Mouse (Mus musculus) heart, postnatal 25 days (tissue): ENCODE measurements around the gene Tspan12. TPM values are rescaled to one million over a fixed set of nuclear protein-coding genes. Genes with fewer than 3 reads are reported as not detected.
"Not testable (repeated sequence)": the region's sequence is repeated elsewhere in the genome, so short reads cannot be mapped to it uniquely, and the experiment has no call there.

Source experiments
- DNase-seq: peaks from one replicate; pipeline ENCODE4 v3.0.0; 2022; ENCODE audit warnings: low spot score
- intact Hi-C: fragments of 180-260 bp; cut with DNase I; formaldehyde crosslinking; loops from one replicate; pipeline ENCODE4 v1.15.1; 2025
- total RNA-seq, 2 experiments: library from RNA; stranded (reverse); gene quantifications; 2 replicates each; pipeline ENCODE4 v1.2.3; 2021

Tspan12 gene
- total RNA-seq = 10 to 100 TPM; 79.4 to 85.1 TPM

DNA sequence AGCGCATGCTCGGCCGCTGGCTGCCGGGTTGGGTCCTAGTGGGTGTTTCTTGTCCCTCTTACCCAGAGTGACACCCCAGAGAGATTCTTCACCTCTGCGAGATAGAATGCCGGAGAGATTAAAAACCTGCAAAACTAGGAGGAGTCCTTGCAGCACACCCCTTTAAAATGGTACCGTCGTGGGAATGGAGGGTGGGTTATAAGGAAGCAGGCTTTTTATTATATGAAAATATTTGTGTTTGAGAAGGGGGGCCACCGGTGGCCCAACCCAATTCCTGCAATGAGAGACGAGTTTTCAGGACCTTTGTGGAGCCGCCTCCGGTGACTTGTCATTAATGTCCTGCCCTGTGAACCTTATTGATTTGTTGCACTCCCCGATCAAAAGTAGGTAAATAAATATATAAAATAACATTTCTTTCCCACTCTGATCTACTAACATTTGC is at the start of gene Tspan12:
TSS of gene Tspan12 (minus strand) at position 172 of the 442 bp plus-strand sequence.
- no peak for DNase-seq
- intact Hi-C loops = loop anchor here (1.0 to 5.0 kb wide), 2 partner anchors 35 to 57 kb away; no protein-coding TSS in a partner anchor

DNA sequence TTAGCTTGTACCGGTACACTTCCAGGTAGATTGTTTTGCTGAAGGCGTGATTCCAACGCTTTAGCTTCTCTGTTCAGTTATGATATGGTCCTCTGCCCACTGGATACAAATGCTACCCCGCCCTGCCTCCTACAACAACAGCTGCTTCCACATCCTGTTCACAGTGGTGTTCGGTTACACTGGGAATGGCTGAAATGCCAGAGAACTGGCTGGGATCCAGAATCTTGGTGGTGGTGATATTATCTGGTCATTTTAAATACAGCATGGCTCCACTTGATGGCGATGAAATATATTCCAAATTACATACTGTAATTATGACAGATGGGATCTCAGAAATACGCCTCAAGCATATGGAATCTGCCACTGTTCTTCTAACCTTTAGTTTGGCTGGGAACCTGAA is 42.1 kb upstream of the Tspan12 start:
- intact Hi-C loops = no loop called here
- DNase-seq = peak; percentile 12

DNA sequence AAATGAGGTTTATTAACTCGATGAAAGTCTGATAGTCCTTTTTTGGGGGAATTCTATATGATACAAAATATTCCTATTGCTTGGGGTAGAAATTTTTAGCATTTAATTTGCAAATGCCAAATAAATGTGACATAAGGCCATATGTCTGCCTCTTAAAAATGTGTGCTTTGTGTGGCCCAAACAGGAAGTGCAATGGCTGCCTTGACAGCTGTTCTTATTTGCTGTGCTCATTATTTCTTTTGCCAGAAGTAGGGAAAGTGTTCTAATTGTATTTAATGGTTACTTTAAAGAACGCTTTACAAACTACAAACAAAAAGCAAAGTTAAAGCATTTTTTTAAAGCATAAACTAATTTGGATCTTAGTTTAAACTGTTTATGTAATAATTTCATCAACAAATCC is 36.8 kb upstream of the Tspan12 start:
- no peak for DNase-seq
- intact Hi-C loops = no loop called here

DNA sequence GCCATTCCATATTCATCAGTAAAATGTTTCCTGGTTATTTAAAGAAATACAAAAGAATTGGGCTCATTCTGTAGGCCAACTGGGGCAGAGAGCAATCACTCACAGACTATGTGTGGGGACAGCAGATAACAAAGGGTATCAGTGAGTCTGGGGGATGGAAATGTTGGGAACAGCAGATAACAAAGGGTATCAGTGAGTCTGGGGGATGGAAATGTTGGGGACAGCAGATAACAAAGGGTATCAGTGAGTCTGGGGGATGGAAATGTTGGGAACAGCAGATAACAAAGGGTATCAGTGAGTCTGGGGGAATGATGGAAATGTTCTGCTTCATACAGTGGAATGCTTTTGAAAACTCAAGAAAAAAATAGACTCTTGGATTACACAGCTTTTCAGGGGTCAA is 35.7 kb upstream of the Tspan12 start:
- intact Hi-C loops = not testable (repeated sequence)

GRCm38 (mm10) chr6:21879496-21879895 is 27.2 kb upstream of the Tspan12 start:
- intact Hi-C loops = no loop called here
- DNase-seq = no peak

More for the DNA sequence above, 35.7 kb upstream of the Tspan12 start:
- DNase-seq = not testable (repeated sequence)

DNA sequence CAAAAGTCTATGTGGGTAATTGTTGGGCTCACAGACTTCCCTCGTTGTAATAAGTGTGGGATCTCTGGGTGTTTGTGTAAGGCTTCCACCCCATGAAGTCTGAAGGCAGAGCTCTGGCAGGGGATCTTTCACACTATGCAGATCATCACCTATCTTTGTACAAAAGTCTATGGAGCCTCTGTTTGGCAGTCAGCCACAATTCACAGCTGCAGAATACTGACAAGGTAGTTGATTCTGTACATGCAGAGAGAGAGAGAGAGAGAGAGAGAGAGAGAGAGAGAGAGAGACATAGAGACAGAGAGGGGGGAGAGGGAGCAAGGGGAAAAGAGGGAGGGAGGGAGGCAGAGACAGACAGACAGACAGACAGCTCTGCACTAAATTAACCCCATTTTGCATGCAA is 15.0 kb upstream of the Tspan12 start:
- no peak for DNase-seq
- intact Hi-C loops = no loop called here

- DNase-seq = no peak
- intact Hi-C loops = no loop called here
Observed at GRCm38 (mm10) chr6:21864179-21864578, 11.9 kb upstream of the Tspan12 start.

- no peak for DNase-seq
- intact Hi-C loops = no loop called here
Observed at GRCm38 (mm10) chr6:21863561-21863960, 11.2 kb upstream of the Tspan12 start.

- no peak for DNase-seq
- intact Hi-C loops = no loop called here
Observed at GRCm38 (mm10) chr6:21861316-21861715, 9.0 kb upstream of the Tspan12 start.

GRCm38 (mm10) chr6:21857843-21858242 is 5.5 kb upstream of the Tspan12 start:
- intact Hi-C loops = no loop called here
- no peak for DNase-seq

GRCm38 (mm10) chr6:21855921-21856320 is 3.6 kb upstream of the Tspan12 start:
- no peak for DNase-seq
- intact Hi-C loops = no loop called here

DNA sequence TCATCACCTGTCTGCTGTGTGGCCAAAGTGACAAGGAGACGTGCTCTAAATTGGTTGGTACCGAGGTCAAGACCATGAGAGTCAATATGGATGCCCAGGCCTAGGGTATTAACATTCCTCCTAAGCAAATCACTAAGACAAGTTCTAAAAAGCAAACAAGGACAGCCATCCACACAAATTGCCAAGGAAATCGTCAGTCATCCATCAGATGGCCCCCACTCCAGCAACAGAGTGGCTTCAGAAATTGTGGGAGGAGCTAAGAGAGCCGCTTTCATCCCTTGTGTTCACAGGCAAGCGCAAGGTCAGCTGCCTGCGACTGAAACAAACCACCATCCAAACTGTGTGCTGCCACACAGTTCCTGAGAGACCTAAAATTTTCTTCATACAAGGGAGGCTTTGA is 1.0 kb upstream of the Tspan12 start:
- intact Hi-C loops = loop anchor here (5.0 kb wide), 1 partner anchor 36 kb away; no protein-coding TSS in a partner anchor
- no peak for DNase-seq

DNA sequence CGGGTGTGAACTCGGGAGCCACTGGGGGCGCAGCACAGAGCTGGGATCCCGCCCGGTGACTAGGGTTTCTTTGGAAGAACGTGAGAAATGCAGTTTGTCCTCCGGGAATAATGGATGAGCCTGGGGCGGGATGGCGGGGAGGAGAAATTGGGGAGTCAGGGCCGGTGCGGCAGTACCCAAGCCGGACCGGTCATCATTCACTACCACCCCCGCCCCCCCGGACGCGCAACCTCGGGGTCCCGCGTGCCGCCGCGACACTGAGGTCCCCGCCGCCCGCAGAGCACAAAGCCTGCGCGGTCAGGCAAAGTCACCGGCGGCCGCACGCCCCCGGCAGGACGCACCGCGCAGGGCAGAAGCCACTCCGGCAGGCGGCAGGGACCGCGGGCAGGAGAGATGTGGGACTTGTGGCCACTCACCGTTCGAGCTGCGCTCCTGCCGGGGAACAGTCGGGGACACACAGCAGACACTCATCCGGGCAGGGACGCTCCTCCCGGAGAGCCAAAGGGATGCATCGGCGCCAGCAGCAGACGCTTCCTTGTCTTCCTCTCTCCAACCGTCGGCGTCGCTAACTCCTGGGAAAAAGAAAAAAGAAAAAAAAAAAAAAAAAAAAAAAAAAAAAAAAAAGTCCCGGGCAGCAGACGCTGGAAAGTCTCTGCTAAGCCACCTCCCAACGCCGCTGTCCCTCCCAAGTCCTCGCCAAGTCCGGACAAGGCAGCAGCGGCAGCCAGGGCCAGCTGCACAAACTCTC is 545 bp downstream of the Tspan12 start:
- intact Hi-C loops = loop anchor here (1.0 to 5.0 kb wide), 3 partner anchors 34 to 99 kb away; no protein-coding TSS in a partner anchor
- peak; percentile 75 for DNase-seq

DNA sequence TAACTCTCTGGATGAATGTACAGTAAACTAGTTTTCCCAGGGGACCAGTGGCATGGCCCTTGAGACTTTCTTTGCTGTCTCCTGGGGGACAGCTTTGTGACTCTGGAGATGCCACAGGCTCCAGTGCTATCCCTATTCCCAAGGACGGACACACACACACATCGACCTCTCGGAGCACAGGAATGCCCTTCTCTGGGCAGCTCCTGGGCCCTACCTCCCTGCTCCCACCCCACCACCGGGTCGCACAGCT is 1.0 kb downstream of the Tspan12 start:
- intact Hi-C loops = loop anchor here (2.0 to 5.0 kb wide), 2 partner anchors 34 to 100 kb away; no protein-coding TSS in a partner anchor
- DNase-seq = no peak

DNA sequence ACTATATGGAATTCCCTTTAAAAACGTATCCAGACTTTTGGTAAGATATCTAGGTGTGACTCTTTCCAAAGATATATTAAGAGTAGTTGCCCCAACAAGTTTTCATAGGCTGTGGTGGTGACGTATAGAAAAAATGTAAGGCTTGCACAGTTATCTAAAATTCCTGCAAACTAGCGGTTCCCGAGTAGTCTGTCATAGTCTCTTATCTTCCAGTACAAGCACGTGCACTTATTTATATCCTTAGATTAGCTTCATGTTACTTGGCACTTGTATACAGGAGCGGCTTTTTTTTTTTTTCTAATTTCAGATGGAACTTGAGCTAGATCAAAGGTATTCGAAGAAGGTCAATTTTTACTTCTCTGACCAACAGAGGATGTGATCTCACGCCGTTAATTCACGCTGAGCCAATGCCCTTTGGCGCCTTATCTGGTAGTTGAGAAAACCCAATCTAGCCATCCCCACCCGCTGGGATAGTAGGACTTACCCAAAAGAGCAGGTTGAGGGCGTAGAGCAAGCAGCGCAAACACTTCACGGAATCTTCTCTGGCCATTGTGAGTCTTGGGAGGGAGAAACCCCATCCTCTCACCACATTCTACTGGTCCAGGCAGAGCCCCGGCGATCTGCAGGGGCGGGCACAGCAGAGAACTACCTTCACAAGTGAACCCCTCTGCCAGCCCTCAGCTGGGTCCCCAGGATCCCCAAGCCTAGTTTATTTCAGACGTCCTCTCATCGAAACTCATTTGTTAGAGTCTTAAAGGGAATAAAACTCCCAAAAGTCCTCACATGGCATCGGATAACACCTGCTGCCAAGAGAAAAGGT is 1.6 kb downstream of the Tspan12 start:
- DNase-seq = no peak

DNA sequence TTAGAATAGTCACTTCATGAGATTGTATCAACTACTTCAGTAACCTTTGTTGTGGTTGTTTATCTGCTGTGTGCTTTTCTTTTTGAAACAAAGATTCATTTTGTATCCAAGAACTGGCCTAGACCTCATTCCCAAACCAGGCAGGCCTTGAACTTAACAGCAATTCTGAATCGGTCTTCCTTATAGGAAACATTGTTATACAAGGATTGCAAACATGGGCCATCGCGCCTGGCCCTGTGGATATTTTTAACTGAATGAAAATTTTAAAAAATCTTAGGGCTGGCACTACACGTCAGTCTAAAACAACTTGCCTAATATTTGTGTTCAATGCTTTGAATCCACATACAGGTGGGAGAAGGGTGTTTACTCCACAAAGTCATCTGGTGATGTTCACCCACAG is 3.5 kb downstream of the Tspan12 start:
- intact Hi-C loops = no loop called here
- no peak for DNase-seq

More for the DNA sequence above, 1.6 kb downstream of the Tspan12 start:
- intact Hi-C loops = loop anchor here (2.0 to 5.0 kb wide), 2 partner anchors 33 to 100 kb away; no protein-coding TSS in a partner anchor

GRCm38 (mm10) chr6:21839976-21840775 is 12.1 kb downstream of the Tspan12 start:
- intact Hi-C loops = no loop called here
- no peak for DNase-seq

DNA sequence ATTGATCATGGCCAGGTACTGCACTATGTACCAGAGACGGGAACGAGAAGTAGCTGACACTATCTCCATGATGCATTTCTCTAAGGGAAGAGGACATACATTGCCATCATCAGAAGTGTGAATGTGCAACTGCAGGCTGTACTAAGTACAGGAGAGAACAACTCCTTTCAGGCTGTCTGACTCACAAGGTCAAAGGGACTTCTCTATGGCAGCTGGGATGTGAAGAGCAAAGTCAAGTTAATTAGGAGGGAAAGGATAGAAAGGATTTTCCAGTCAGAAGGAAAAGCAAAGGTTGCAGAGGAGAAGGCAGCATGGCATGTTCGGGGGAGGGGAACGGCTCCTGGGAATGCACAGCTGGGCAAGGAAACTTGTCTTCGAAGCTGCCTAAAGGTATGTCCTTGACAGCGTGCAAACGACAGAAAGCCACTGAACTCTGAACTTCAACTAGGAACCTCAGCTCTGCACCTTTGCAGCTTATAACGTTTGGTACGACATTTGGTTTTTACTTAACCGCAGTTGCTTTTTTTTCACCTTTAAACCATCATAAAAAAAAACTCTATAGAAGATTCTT is 13.0 kb downstream of the Tspan12 start:
- DNase-seq = no peak
- intact Hi-C loops = no loop called here

- no peak for DNase-seq
- intact Hi-C loops = no loop called here
Observed at GRCm38 (mm10) chr6:21833531-21833930, 18.8 kb downstream of the Tspan12 start.

- no peak for DNase-seq
- intact Hi-C loops = no loop called here
Observed at GRCm38 (mm10) chr6:21831871-21832270, 20.4 kb downstream of the Tspan12 start.
